Mouse (Mus musculus) heart, postnatal 0 days (tissue): Measurements from ENCODE around the gene Tm4sf1.

Source experiments
- CTCF ChIP-seq: IDR thresholded peaks from 2 replicates; pipeline ENCODE4 v1.5.1; 2016; ENCODE audit warnings: antibody characterized with exemption, control low read depth, low read depth
- EP300 ChIP-seq: IDR thresholded peaks from 2 replicates; pipeline ENCODE4 v1.6.1; 2016; ENCODE audit warnings: antibody characterized with exemption, low read depth

DNA sequence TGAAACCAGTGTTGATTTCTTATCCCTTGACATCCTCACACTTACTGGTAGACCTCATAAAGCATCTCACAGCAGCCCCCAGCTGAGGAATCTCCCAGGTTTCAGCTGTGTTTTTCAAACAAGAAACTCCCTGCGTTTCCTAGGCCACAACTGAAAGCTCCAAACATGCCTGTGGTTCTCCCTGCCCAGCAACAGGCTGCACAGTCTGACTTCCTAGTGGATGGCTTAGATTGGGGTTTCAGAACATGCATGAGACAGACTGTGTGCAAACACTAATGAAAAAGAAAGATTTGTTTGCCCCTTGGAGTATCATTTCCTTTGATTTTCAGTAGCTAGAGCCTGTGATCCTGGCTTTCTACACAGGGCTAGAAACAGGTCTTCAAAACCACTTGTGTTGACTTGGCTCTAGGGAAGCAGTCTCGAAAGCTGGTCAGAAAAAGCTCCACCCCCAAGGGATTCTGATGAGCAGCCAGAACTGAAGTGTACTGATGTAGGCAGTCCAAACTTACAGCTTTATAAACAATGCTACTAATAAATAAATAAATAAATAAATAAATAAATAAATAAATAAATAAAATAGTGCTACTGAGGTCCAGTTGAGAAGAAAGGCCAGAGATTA is at the start of gene Tm4sf1:
- TF ChIP-seq EP300 (no peak), CTCF (no peak)
